Mouse (Mus musculus): ENCODE measurements around the gene Elp1.

Gene Elp1

DNA sequence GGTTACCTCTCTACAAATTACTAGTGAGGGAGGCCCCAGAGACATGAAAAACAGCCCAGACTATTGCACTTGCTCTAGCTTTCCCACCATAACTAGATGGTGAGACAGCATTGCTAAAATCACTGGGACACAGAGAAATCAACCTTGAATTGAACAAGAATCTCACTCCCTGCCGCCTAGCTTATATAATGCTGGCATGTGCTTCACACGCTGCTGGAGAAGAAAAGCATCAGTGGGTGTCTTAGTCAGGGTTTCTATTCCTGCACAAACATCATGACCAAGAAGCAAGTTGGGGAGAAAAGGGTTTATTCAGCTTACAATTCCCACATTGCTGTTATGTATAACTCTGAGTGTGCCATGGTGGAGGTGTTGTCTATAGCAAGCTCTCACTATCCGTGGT is 89.0 kb downstream of the Elp1 start:
- no peak for DNase-seq (ENCODE audit: low spot score in 2 of 2)

DNA sequence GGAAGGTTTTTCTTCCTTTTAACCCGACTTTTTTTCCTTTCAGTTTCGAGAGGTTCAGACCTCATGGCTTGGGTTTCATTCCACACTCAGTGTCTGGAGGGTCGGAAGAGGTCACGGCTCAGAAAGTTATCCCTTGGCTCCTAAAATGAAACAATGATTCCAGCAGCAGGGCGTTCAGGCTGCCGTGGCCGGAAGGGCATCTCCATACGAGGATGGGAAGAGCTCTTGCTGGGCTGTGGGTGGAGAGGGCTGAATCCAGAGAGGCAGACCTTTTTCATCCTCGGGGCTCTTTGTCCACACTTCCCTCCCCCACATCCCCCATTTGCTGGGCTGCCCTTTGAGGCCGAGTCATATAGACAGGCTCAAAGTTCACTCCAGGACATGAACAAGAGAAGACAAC is 99.9 kb downstream of the Elp1 start:
- DNase-seq (ENCODE audit: low spot score in 2 of 2) = no peak

Measured in frontal cortex, postnatal 10 days (tissue).